Mouse (Mus musculus): Measurements from ENCODE around the gene Rab15.
"Not testable (repeated sequence)": the region's sequence is repeated elsewhere in the genome, so short reads cannot be mapped to it uniquely, and the experiment has no call there.

Gene Rab15

GRCm38 (mm10) chr12:76818908-76819307 is 3.8 kb downstream of the Rab15 start:
- DNase-seq (ENCODE audit: low spot score), result no peak

- DNase-seq (ENCODE audit: low spot score), result peak; percentile 51
These were observed 4.6 kb downstream of the Rab15 start for GRCm38 (mm10) chr12:76818120-76818519.

- DNase-seq (ENCODE audit: low spot score), result no peak
These were observed 5.5 kb downstream of the Rab15 start for GRCm38 (mm10) chr12:76817176-76817575.

GRCm38 (mm10) chr12:76816720-76817119 is 6.0 kb downstream of the Rab15 start:
- no peak for DNase-seq (ENCODE audit: low spot score)

GRCm38 (mm10) chr12:76814120-76814519 is 8.6 kb downstream of the Rab15 start:
- DNase-seq (ENCODE audit: low spot score), result no peak

GRCm38 (mm10) chr12:76813543-76813942 is 9.2 kb downstream of the Rab15 start:
- DNase-seq (ENCODE audit: low spot score), result no peak

GRCm38 (mm10) chr12:76811006-76811405 is 11.7 kb downstream of the Rab15 start:
- no peak for DNase-seq (ENCODE audit: low spot score)

GRCm38 (mm10) chr12:76810491-76810890 is 12.2 kb downstream of the Rab15 start:
- DNase-seq (ENCODE audit: low spot score), result no peak

GRCm38 (mm10) chr12:76807796-76808195 is 14.9 kb downstream of the Rab15 start:
- DNase-seq (ENCODE audit: low spot score), result no peak

GRCm38 (mm10) chr12:76805056-76805811 is 17.5 kb downstream of the Rab15 start:
- no peak for DNase-seq (ENCODE audit: low spot score)

- peak; percentile 77 for DNase-seq (ENCODE audit: low spot score)
These were observed 18.9 kb downstream of the Rab15 start for GRCm38 (mm10) chr12:76803700-76804252.

- DNase-seq (ENCODE audit: low spot score), result no peak
These were observed 19.7 kb downstream of the Rab15 start for GRCm38 (mm10) chr12:76803028-76803427.

GRCm38 (mm10) chr12:76798008-76798720 is 24.5 kb downstream of the Rab15 start:
- DNase-seq (ENCODE audit: low spot score), result no peak

- no peak for DNase-seq (ENCODE audit: low spot score)
These were observed 25.7 kb downstream of the Rab15 start for GRCm38 (mm10) chr12:76796938-76797539.

- DNase-seq (ENCODE audit: low spot score), result no peak
These were observed 27.4 kb downstream of the Rab15 start, which contains the start of gene Gpx2 for GRCm38 (mm10) chr12:76795350-76795749. Gpx2 (minus strand) TSS chr12:76795554.

GRCm38 (mm10) chr12:76792540-76792939 is 30.2 kb downstream of the Rab15 start:
- not testable (repeated sequence) for DNase-seq (ENCODE audit: low spot score)

GRCm38 (mm10) chr12:76790446-76791084 is 32.1 kb downstream of the Rab15 start:
- DNase-seq (ENCODE audit: low spot score), result no peak

- no peak for DNase-seq (ENCODE audit: low spot score)
These were observed 38.6 kb downstream of the Rab15 start for GRCm38 (mm10) chr12:76784056-76784619.

GRCm38 (mm10) chr12:76780639-76781468 is 41.9 kb downstream of the Rab15 start:
- no peak for DNase-seq (ENCODE audit: low spot score)

- DNase-seq (ENCODE audit: low spot score), result no peak
These were observed 42.8 kb downstream of the Rab15 start for GRCm38 (mm10) chr12:76779951-76780350.

Measured in embryo, embryonic 10 days (tissue).